Mouse (Mus musculus) Patski (cell line): ENCODE measurements around the gene Zfp512b. TPM values are rescaled to one million over a fixed set of nuclear protein-coding genes. Genes with fewer than 3 reads are reported as not detected.

Experiments
- ATAC-seq: fragments of 100-300 bp; one replicate; pipeline ENCODE4 v1.8.0; 2021
- CTCF ChIA-PET: fragments of 350-600 bp; sonication (Branson Sonifier 250); formaldehyde crosslinking; loops from one replicate; lab custom pipeline; 2022; ENCODE audit warnings: inconsistent platforms; lab: Charles Lee
- POLR2A ChIA-PET: fragments of 350-600 bp; sonication (Branson Sonifier 250); formaldehyde crosslinking; loops from one replicate; lab custom pipeline; 2022; ENCODE audit warnings: antibody characterized with exemption, inconsistent platforms; lab: Charles Lee
- DNase-seq: peaks from one replicate; pipeline ENCODE4 v3.0.0-alpha.2; 2011; ENCODE audit warnings: low read depth, low spot score
- H3K27me3 ChIP-seq: fragments of 371-371 bp; one replicate; pipeline ENCODE4 v1.5.1; 2021
- CTCF ChIP-seq: fragments of 100-300 bp; IDR thresholded peaks from one replicate; pipeline ENCODE4 v1.5.1; 2021
- in situ Hi-C: fragments of 300-500 bp; cut with MboI; formaldehyde crosslinking; loops from 3 replicates; pipeline ENCODE4 v1.11.1; 2018; ENCODE audit warnings: low pct_unique_long_range_greater_than_20kb, mixed read lengths
- polyA plus RNA-seq: library from polyadenylated mRNA; unstranded; gene quantifications from one replicate; pipeline ENCODE4 v1.2.3, GENCODE M21; 2021

The Zfp512b gene
- polyA plus RNA-seq: 63.1 TPM

- no peak for TF ChIP-seq CTCF
- ChIA-PET CTCF (interaction anchor here (1.4 kb wide), 1 partner anchor 70 kb away, joined by 5 read pairs; no protein-coding TSS in a partner anchor), POLR2A (interaction anchor here (1.0 to 1.1 kb wide), 2 partner anchors 9 to 10 kb away, joined by 3 to 4 read pairs; no protein-coding TSS in a partner anchor)
- H3K27me3 ChIP-seq: no peaks in the 10 kb centered on the region
- in situ Hi-C loops: loop anchor here (25.0 kb wide), 1 partner anchor 1380 kb away; no protein-coding TSS in a partner anchor
- ATAC-seq: peak; percentile 57
- DNase-seq: no peak
Observed at GRCm38 (mm10) chr2:181592231-181593041, at the start of gene Zfp512b. Gene Zfp512b, minus strand, starts transcription at chr2:181592803.

DNA sequence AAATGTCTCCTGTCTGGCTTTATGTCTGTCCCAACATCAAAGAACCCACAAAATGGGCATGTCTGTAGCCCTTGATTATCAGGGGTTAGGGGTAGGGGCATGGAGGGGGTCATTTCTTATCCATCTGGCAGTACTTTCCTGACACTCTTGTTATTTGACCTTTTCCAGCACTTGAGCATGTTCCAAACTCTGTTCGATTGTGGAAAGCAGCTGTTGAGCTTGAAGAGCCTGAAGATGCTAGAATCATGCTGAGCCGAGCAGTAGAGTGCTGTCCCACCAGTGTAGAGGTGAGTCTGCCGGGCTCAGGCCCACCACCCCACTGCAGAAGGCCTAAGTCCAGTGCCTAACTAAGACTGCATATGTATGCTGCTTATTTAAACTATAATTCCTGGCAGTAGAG is 43.3 kb upstream of the Zfp512b start:
- DNase-seq: no peak
- H3K27me3 ChIP-seq: no peaks in the 10 kb centered on the region
- TF ChIP-seq CTCF: no peak
- no peak for ATAC-seq
- ChIA-PET POLR2A (no interaction called here), CTCF (interaction anchor here (1.1 to 4.0 kb wide), 7 partner anchors 8 to 45 kb away, joined by 3 to 18 read pairs (median 4); no protein-coding TSS in a partner anchor)
- in situ Hi-C loops: no loop called here

- no peak for TF ChIP-seq CTCF
- POLR2A ChIA-PET: no interaction called here
- no peak for ATAC-seq
Observed at GRCm38 (mm10) chr2:181632624-181633023, 40.0 kb upstream of the Zfp512b start.

GRCm38 (mm10) chr2:181628471-181628870 is 35.9 kb upstream of the Zfp512b start:
- DNase-seq (no peak), ATAC-seq (no peak)
- H3K27me3 ChIP-seq: no peaks in the 10 kb centered on the region
- in situ Hi-C loops: no loop called here
- CTCF ChIA-PET: interaction anchor here (1.1 kb wide), 1 partner anchor 12 kb away, joined by 3 read pairs; no protein-coding TSS in a partner anchor
- no peak for TF ChIP-seq CTCF
- POLR2A ChIA-PET: no interaction called here

More at GRCm38 (mm10) chr2:181632624-181633023, 40.0 kb upstream of the Zfp512b start:
- no peak for DNase-seq
- CTCF ChIA-PET: interaction anchor here (0.7 to 2.2 kb wide), 3 partner anchors 11 to 46 kb away, joined by 3 to 15 read pairs (median 5); no protein-coding TSS in a partner anchor
- in situ Hi-C loops: no loop called here
- H3K27me3 ChIP-seq: no peaks in the 10 kb centered on the region

DNA sequence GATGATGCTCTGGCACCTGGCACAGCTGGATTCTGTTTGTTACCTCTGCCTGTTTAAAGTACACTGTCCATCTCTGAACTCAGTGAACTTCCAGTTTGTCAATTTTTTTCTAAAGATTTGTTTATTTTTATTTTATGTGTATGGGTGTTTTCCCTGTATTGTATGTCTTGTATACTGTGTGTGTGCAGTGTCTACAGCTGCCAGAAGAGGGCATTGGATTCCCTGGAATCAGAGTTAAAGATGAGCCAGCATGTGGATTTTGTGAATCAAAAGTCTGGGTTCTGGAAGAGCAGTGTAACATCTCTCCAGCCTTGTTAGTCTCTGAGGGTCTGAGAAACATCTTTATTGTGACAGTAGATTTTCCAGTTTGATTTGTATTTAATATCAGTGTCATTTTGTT is 30.8 kb upstream of the Zfp512b start:
- no peaks in the 10 kb centered on the region for H3K27me3 ChIP-seq
- CTCF ChIA-PET: interaction anchor here (1.3 to 3.1 kb wide), 3 partner anchors 12 to 55 kb away, joined by 3 to 11 read pairs (median 4); no protein-coding TSS in a partner anchor
- in situ Hi-C loops: no loop called here
- DNase-seq: no peak
- peak; percentile 63 for TF ChIP-seq CTCF
- POLR2A ChIA-PET: no interaction called here
- no peak for ATAC-seq

DNA sequence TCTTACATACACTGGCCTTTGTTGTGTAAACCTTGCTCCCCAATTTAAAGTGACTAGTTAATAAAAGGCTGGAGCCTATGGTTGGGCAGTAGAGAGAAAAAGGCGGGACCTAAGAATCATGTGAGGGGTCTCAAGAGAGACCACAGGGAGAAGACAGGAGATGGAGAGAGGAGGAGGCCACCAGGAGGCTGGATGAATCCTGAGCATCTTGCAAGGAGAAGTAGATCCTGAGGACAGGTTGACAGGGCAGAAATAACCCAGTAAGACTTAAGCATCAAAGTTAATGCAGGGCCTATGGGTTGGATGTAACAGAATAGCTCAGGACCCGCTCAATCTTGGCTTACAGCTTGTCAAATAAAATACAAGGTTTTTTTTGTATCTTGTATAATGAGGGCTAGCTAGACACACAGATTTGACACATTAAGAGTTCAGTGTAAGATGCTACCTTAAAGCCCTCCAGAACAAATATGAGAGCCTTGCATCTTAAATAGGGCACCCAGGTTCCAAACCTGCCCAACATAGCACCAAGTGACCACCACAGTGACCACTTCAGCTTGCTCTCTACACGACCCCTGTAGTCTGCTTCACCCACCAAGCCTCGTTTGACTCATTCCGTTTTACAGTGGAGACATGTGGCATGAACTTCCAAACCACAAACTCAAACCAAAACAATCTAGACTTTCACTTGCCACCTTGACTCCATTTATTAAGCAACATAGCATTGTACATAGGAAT is 26.3 kb upstream of the Zfp512b start:
- no peak for DNase-seq
- in situ Hi-C loops: no loop called here
- no peak for TF ChIP-seq CTCF

DNA sequence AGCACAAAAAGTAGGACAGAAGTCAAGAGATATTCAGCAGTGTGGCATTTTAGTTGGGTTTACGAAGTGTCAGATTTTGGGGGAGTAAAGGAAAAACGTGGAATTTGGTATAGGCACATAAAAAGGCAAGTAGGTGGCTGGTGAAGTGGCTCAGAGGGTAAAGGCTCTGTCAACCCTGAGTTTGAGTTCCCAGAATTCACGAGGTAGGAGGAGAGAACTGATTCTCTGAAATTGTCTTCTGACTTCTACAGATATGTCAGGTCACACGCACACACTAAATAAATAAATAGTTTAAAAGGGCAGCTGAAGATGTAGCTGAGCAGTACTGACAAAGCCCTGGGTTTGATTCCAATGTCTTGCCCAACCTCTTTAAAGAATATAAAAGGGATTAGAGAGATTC is 9.8 kb upstream of the Zfp512b start:
- ATAC-seq: no peak
- POLR2A ChIA-PET: no interaction called here
- TF ChIP-seq CTCF: no peak
- H3K27me3 ChIP-seq: no peaks in the 10 kb centered on the region
- CTCF ChIA-PET: interaction anchor here (1.5 kb wide), 2 partner anchors 24 to 30 kb away, joined by 3 to 4 read pairs; no protein-coding TSS in a partner anchor
- in situ Hi-C loops: no loop called here
- no peak for DNase-seq

More for the DNA sequence above, 26.3 kb upstream of the Zfp512b start:
- ChIA-PET CTCF (interaction anchor here (0.8 to 1.0 kb wide), 2 partner anchors 16 to 60 kb away, joined by 3 read pairs; no protein-coding TSS in a partner anchor), POLR2A (no interaction called here)
- no peaks in the 10 kb centered on the region for H3K27me3 ChIP-seq
- ATAC-seq: no peak

- ATAC-seq (no peak), DNase-seq (no peak)
- POLR2A ChIA-PET: interaction anchor here (1.7 kb wide), 1 partner anchor 81 kb away, joined by 8 read pairs; the partner anchor contains the start of gene Dnajc5
- in situ Hi-C loops: no loop called here
- TF ChIP-seq CTCF: no peak
- CTCF ChIA-PET: no interaction called here
- H3K27me3 ChIP-seq: no peaks in the 10 kb centered on the region
Observed at GRCm38 (mm10) chr2:181601751-181602145, 9.1 kb upstream of the Zfp512b start.

GRCm38 (mm10) chr2:181600828-181601750 is 8.5 kb upstream of the Zfp512b start:
- CTCF ChIA-PET: no interaction called here
- POLR2A ChIA-PET: interaction anchor here (1.0 to 1.7 kb wide), 3 partner anchors 42 to 83 kb away, joined by 3 to 8 read pairs (median 4); partner anchors contain the start of gene Dnajc5
- ATAC-seq (peak; percentile 64), DNase-seq (peak; percentile 83)
- TF ChIP-seq CTCF: no peak
- in situ Hi-C loops: no loop called here
- H3K27me3 ChIP-seq: no peaks in the 10 kb centered on the region
